Comparison of ENCODE assay signal across 9 mouse cellular contexts in genomic region chr10:82866356-82866755, GRCm38 (mm10). TPM values are rescaled to one million over a fixed set of nuclear protein-coding genes. Genes with fewer than 3 reads are reported as not detected.
DNase-seq lines count a peak whose midpoint lies in the region; ATAC-seq and TF ChIP-seq lines count a peak whose summit lies in the region.
"Had no signal": no experiment of that assay in that cellular context is flagged by ENCODE, and none has a peak within 500 bp of the region (broad histone marks: within the 10 kb centered on the region; RNA-seq: fewer than 3 reads in every experiment).

Gene Eid3 (plus strand): TSS chr10:82866626.

- H3K9me3 ChIP-seq in hindbrain, embryonic 16.5 days (ENCODE audit: control insufficient read depth, low read length): no peaks in the 10 kb centered on the region
- H3K9me3 ChIP-seq in neural tube, embryonic 15.5 days (replicated peaks): no peaks in the 10 kb centered on the region
- H3K9me3 ChIP-seq: limb, embryonic 12.5 days had no signal

- no peaks in the 10 kb centered on the region for H3K27me3 ChIP-seq in hindbrain, embryonic 16.5 days (replicated peaks; ENCODE audit: control insufficient read depth, insufficient read depth, low read length)
- no peaks in the 10 kb centered on the region for H3K27me3 ChIP-seq in neural tube, embryonic 15.5 days (replicated peaks)
- H3K27me3 ChIP-seq: limb, embryonic 12.5 days had no signal

- no peak for TF ChIP-seq CTCF in gastrocnemius, adult 2 months (IDR thresholded peaks at IDR 0.05)

- H3K27ac ChIP-seq in hindbrain, embryonic 16.5 days (ENCODE audit: low read depth, low read length): no peak within 1 kb of the TSS
- H3K27ac ChIP-seq in neural tube, embryonic 15.5 days (replicated peaks): no peak within 1 kb of the TSS
- no peak within 1 kb of the TSS for H3K27ac ChIP-seq in gastrocnemius, adult 2 months
- H3K27ac ChIP-seq: limb, embryonic 12.5 days had no signal

- peak within 1 kb of the TSS; percentile 32; the same call in 1 of the 2 replicates for H3K4me2 ChIP-seq in hindbrain, embryonic 16.5 days (ENCODE audit: low read length)
- 0 out of 2 replicates have a peak within 1 kb of the TSS, but pooled peaks have one; percentile 6 for H3K4me2 ChIP-seq in neural tube, embryonic 15.5 days
- H3K4me2 ChIP-seq: limb, embryonic 12.5 days had no signal

- peak within 1 kb of the TSS; percentile 2; the same call in 1 of the 2 replicates for H3K4me3 ChIP-seq in hindbrain, embryonic 16.5 days (ENCODE audit: low read length)
- no peak within 1 kb of the TSS for H3K4me3 ChIP-seq in neural tube, embryonic 15.5 days (replicated peaks)
- no peak within 1 kb of the TSS for H3K4me3 ChIP-seq in gastrocnemius, adult 2 months
- H3K4me3 ChIP-seq: limb, embryonic 12.5 days had no signal

- no peak within 1 kb of the TSS for H3K9ac ChIP-seq in hindbrain, embryonic 16.5 days (ENCODE audit: low read depth, low read length)
- no peak within 1 kb of the TSS for H3K9ac ChIP-seq in neural tube, embryonic 15.5 days (replicated peaks)
- H3K9ac ChIP-seq: limb, embryonic 12.5 days had no signal

- peak; percentile 20 for DNase-seq in cerebellum, adult 9-10 months
- no peak for DNase-seq in cerebellum, adult 8-10 months
- peak; percentile 40 for DNase-seq in retina, postnatal 1 day
- DNase-seq in retina, embryonic 14.5 days (ENCODE audit: low spot score): no peak
- DNase-seq in adrenal gland, adult 8-10 months: no peak
- no peak for DNase-seq in gastrocnemius, adult 2 months

- WGBS in hindbrain, embryonic 16.5 days: 53% methylated on average over 9 of the region's 9 CpGs
- WGBS in neural tube, embryonic 15.5 days: 63% methylated on average over 9 of the region's 9 CpGs

- intact Hi-C loops in gastrocnemius, adult 2 months (cut with DNase I): no loop called here

- H3K36me3 ChIP-seq in hindbrain, embryonic 16.5 days (ENCODE audit: control insufficient read depth, insufficient read depth, low read length): no peaks in the 10 kb centered on the region
- peaks cover 19% of the 10 kb centered on the region for H3K36me3 ChIP-seq in neural tube, embryonic 15.5 days

- peak; percentile 49 for ATAC-seq in hindbrain, embryonic 16.5 days
- peak; percentile 54; the same call in 1 of the 2 replicates for ATAC-seq in neural tube, embryonic 15.5 days (ENCODE audit: low FRiP score)

- peaks cover 22% of the 10 kb centered on the region for H3K4me1 ChIP-seq in hindbrain, embryonic 16.5 days (ENCODE audit: control insufficient read depth, insufficient read depth, low read depth, low read length)
- peaks cover 32% of the 10 kb centered on the region for H3K4me1 ChIP-seq in neural tube, embryonic 15.5 days

RNA-seq across cellular contexts. Expression of gene Eid3, which starts in this region (rescaled TPM):
- 0.35 TPM in 2 replicates for polyA plus RNA-seq in hindbrain, embryonic 16.5 days (2015; fragmentation: Nextera tagmentation; extraction: Ambion mirVana)
- polyA plus RNA-seq in neural tube, embryonic 15.5 days (2015; fragmentation: Nextera tagmentation; extraction: Ambion mirVana): 0.14 and 0.58 TPM in 2 replicates
- 1 to 10 TPM; 1.5 to 3.5 (median 3.0) TPM for total RNA-seq in adrenal gland, adult 8-10 months (2022)
- 1 to 10 TPM in 1 of 2 experiments, under 1 TPM in 1; 0.59 to 2.5 TPM for total RNA-seq in gastrocnemius, adult 2 months (2021)

Comparison
In these comparisons a context has a peak if more than half of its experiments do, and no peak if none do; other contexts are left out.
1. DNase-seq: peak in cerebellum, adult 9-10 months (single experiment) and retina, postnatal 1 day (single experiment); none in cerebellum, adult 8-10 months (single experiment), retina, embryonic 14.5 days (single experiment), adrenal gland, adult 8-10 months (single experiment) and gastrocnemius, adult 2 months (single experiment).
2. Peak in ATAC-seq, H3K4me3 ChIP-seq and H3K4me2 ChIP-seq in hindbrain, embryonic 16.5 days; RNA of the gene not detected or under 1 TPM.
3. Peak in ATAC-seq and H3K4me2 ChIP-seq in neural tube, embryonic 15.5 days; RNA of the gene not detected or under 1 TPM.